Mouse (Mus musculus) liver, embryonic 16.5 days (tissue): ENCODE results near the gene Bcl2l2. TPM values are rescaled to one million over a fixed set of nuclear protein-coding genes. Genes with fewer than 3 reads are reported as not detected.

ENCODE experiments used
- ATAC-seq: fragments of 200-750 bp; cut with Nextera tagmentation; 2 replicates; pipeline ENCODE4 v1.8.0; 2017; ENCODE audit warnings: low read depth, mild to moderate bottlenecking, moderate number of reproducible peaks, moderate library complexity
- H3K27ac ChIP-seq: fragments of 300-500 bp; sonication (generic); 2 replicates; pipeline ENCODE4 v1.5.1; 2014; ENCODE audit warnings: mild to moderate bottlenecking, low read length
- H3K27me3 ChIP-seq: fragments of 300-500 bp; sonication (generic); 2 replicates; pipeline ENCODE4 v1.6.1; 2014; ENCODE audit warnings: low read depth, low read length, mixed read lengths; ENCODE audit not compliant: control insufficient read depth, insufficient read depth
- H3K36me3 ChIP-seq: fragments of 300-500 bp; sonication (generic); 2 replicates; pipeline ENCODE4 v1.6.1; 2014; ENCODE audit warnings: mild to moderate bottlenecking; ENCODE audit not compliant: control insufficient read depth, insufficient read depth
- H3K4me1 ChIP-seq: fragments of 300-500 bp; sonication (generic); 2 replicates; pipeline ENCODE4 v1.6.1; 2014; ENCODE audit warnings: low read depth, low read length, mixed read lengths; ENCODE audit not compliant: control insufficient read depth
- H3K4me2 ChIP-seq: fragments of 300-500 bp; sonication (generic); 2 replicates; pipeline ENCODE4 v1.6.1; 2014; ENCODE audit warnings: low read depth, low read length, mixed read lengths
- H3K4me3 ChIP-seq: fragments of 300-500 bp; sonication (generic); 2 replicates; pipeline ENCODE4 v1.5.1; 2014; ENCODE audit warnings: low read depth, mild to moderate bottlenecking, low read length
- H3K9ac ChIP-seq: fragments of 300-500 bp; sonication (generic); 2 replicates; pipeline ENCODE4 v1.6.1; 2014; ENCODE audit warnings: low read depth, low read length
- H3K9me3 ChIP-seq: fragments of 300-500 bp; sonication (generic); replicated peaks from 2 replicates; pipeline ENCODE4 v1.6.1; 2016; ENCODE audit warnings: low read length; ENCODE audit not compliant: control insufficient read depth
- WGBS: fragments of 180-500 bp; shearing (Covaris S2); extraction: QIAGEN DNeasy Blood & Tissue Kit; methylation state at CpG from one replicate; pipeline ENCODE4 v1.1.7; 2014; ENCODE audit not compliant: insufficient replicate concordance; 5-methylcytosine and 5-hydroxymethylcytosine counted together
- polyA plus RNA-seq: library from polyadenylated mRNA; unstranded; fragments of >200 nt; fragmentation: Nextera tagmentation; extraction: Ambion mirVana; gene quantifications from 2 replicates; pipeline ENCODE4 v1.2.1, GENCODE M21; 2015

Gene Bcl2l2
- polyA plus RNA-seq, 1 experiment from 2014 or later: 0.42 TPM

- peaks cover 4% of the 10 kb centered on the region for H3K4me1 ChIP-seq
These were observed 17.6 kb upstream of the Bcl2l2 start for GRCm38 (mm10) chr14:54865626-54866025.

GRCm38 (mm10) chr14:54866268-54866667 is 16.9 kb upstream of the Bcl2l2 start:
- Histone ChIP-seq H3K4me2 (no peak overlapping the region), H3K9me3 (no peaks in the 10 kb centered on the region), H3K27ac (no peak overlapping the region), H3K27me3 (no peaks in the 10 kb centered on the region), H3K4me3 (no peak overlapping the region), H3K9ac (no peak overlapping the region), H3K36me3 (no peaks in the 10 kb centered on the region), H3K4me1 (peaks cover 4% of the 10 kb centered on the region)
- WGBS: 29% methylated on average over 3 of the region's 3 CpGs
- ATAC-seq: no peak

More at GRCm38 (mm10) chr14:54865626-54866025, 17.6 kb upstream of the Bcl2l2 start:
- Histone ChIP-seq H3K4me3 (no peak overlapping the region), H3K9ac (no peak overlapping the region), H3K27ac (no peak overlapping the region), H3K36me3 (no peaks in the 10 kb centered on the region), H3K4me2 (no peak overlapping the region), H3K27me3 (no peaks in the 10 kb centered on the region), H3K9me3 (no peaks in the 10 kb centered on the region)
- WGBS: 60% methylated on average over 5 of the region's 5 CpGs
- ATAC-seq: no peak

GRCm38 (mm10) chr14:54866936-54867335 is 16.2 kb upstream of the Bcl2l2 start:
- Histone ChIP-seq H3K4me1 (peaks cover 4% of the 10 kb centered on the region), H3K4me2 (no peak overlapping the region), H3K36me3 (no peaks in the 10 kb centered on the region), H3K27ac (no peak overlapping the region), H3K9ac (no peak overlapping the region), H3K9me3 (no peaks in the 10 kb centered on the region), H3K27me3 (no peaks in the 10 kb centered on the region), H3K4me3 (no peak overlapping the region)
- ATAC-seq: no peak
- 56% methylated on average over 5 of the region's 5 CpGs for WGBS

GRCm38 (mm10) chr14:54868026-54868425 is 15.2 kb upstream of the Bcl2l2 start:
- Histone ChIP-seq H3K4me2 (no peak overlapping the region), H3K4me3 (no peak overlapping the region), H3K27me3 (no peaks in the 10 kb centered on the region), H3K9me3 (no peaks in the 10 kb centered on the region), H3K27ac (no peak overlapping the region), H3K9ac (no peak overlapping the region), H3K36me3 (no peaks in the 10 kb centered on the region), H3K4me1 (peaks cover 4% of the 10 kb centered on the region)
- WGBS: 60% methylated on average over 4 of the region's 4 CpGs
- no peak for ATAC-seq

GRCm38 (mm10) chr14:54870861-54871260 is 12.3 kb upstream of the Bcl2l2 start, which contains the start of gene Homez:
Homez (minus strand) TSS chr14:54870961.
- ATAC-seq: no peak
- Histone ChIP-seq H3K36me3 (no peaks in the 10 kb centered on the region), H3K4me2 (no peak within 1 kb of the TSS), H3K9me3 (no peaks in the 10 kb centered on the region), H3K27ac (no peak within 1 kb of the TSS), H3K27me3 (no peaks in the 10 kb centered on the region; the same call in none of the 2 replicates), H3K4me1 (peaks cover 4% of the 10 kb centered on the region), H3K4me3 (no peak within 1 kb of the TSS), H3K9ac (no peak within 1 kb of the TSS)
- 69% methylated on average over 5 of the region's 5 CpGs for WGBS

- ATAC-seq: no peak
- Histone ChIP-seq H3K27me3 (peaks cover 3% of the 10 kb centered on the region), H3K4me2 (no peak overlapping the region), H3K4me3 (no peak overlapping the region), H3K9me3 (no peaks in the 10 kb centered on the region), H3K36me3 (no peaks in the 10 kb centered on the region), H3K4me1 (peaks cover 18% of the 10 kb centered on the region), H3K9ac (no peak overlapping the region), H3K27ac (no peak overlapping the region)
- WGBS: 74% methylated on average over 3 of the region's 3 CpGs
These were observed 9.0 kb upstream of the Bcl2l2 start for GRCm38 (mm10) chr14:54874165-54874564.

GRCm38 (mm10) chr14:54875844-54876538 is 7.2 kb upstream of the Bcl2l2 start:
- Histone ChIP-seq H3K27me3 (peaks cover 3% of the 10 kb centered on the region), H3K4me3 (peak overlapping the region; percentile 80), H3K4me2 (peak overlapping the region; percentile 99), H3K9ac (peak overlapping the region; percentile 76), H3K27ac (peak overlapping the region; percentile 7; the same call in 1 of the 2 replicates), H3K9me3 (no peaks in the 10 kb centered on the region), H3K36me3 (no peaks in the 10 kb centered on the region), H3K4me1 (peaks cover 18% of the 10 kb centered on the region)
- ATAC-seq: peak; percentile 1
- 4% methylated on average over 36 of the region's 36 CpGs for WGBS

- under 1% methylated on average over 67 of the region's 72 CpGs for WGBS
- Histone ChIP-seq H3K4me2 (peak overlapping the region; percentile 99), H3K4me1 (peaks cover 18% of the 10 kb centered on the region), H3K27me3 (peaks cover 3% of the 10 kb centered on the region), H3K36me3 (no peaks in the 10 kb centered on the region), H3K9ac (peak overlapping the region; percentile 76), H3K9me3 (no peaks in the 10 kb centered on the region), H3K27ac (peak overlapping the region; percentile 62), H3K4me3 (peak overlapping the region; percentile 80)
- peak; percentile 95 for ATAC-seq
These were observed 6.6 kb upstream of the Bcl2l2 start for GRCm38 (mm10) chr14:54876539-54877047.

GRCm38 (mm10) chr14:54877048-54877715 is 6.0 kb upstream of the Bcl2l2 start, which contains the start of gene Ppp1r3e:
Ppp1r3e (minus strand) TSS chr14:54877550.
- no peaks in the 10 kb centered on the region for H3K9me3 ChIP-seq
- peak within 1 kb of the TSS; percentile 99 for H3K4me2 ChIP-seq
- peak within 1 kb of the TSS; percentile 62 for H3K27ac ChIP-seq
- ATAC-seq: peak; percentile 79
- under 1% methylated on average over 58 of the region's 61 CpGs for WGBS
- peaks cover 18% of the 10 kb centered on the region for H3K4me1 ChIP-seq
- peak within 1 kb of the TSS; percentile 80 for H3K4me3 ChIP-seq
- peaks cover 3% of the 10 kb centered on the region for H3K27me3 ChIP-seq
- H3K36me3 ChIP-seq: no peaks in the 10 kb centered on the region
- peak within 1 kb of the TSS; percentile 76 for H3K9ac ChIP-seq
